Mouse (Mus musculus) G1E (cell line): ENCODE measurements around the gene Rabl6. TPM values are rescaled to one million over a fixed set of nuclear protein-coding genes. Genes with fewer than 3 reads are reported as not detected.

Experiments used
- ATAC-seq: 2 replicates; pipeline ENCODE4 v1.8.0; 2016; ENCODE audit warnings: mild to moderate bottlenecking; ENCODE audit not compliant: insufficient number of reproducible peaks, poor library complexity, low FRiP score, severe bottlenecking; ENCODE audit errors: extremely low read depth
- DNase-seq: peaks from one replicate; pipeline ENCODE4 v3.0.0; 2012; ENCODE audit warnings: low spot score
- H3K27me3 ChIP-seq: 2 replicates; pipeline ENCODE4 v1.6.1; 2012; ENCODE audit warnings: mild to moderate bottlenecking, low read length, inconsistent platforms; ENCODE audit not compliant: insufficient read depth
- H3K36me3 ChIP-seq: replicated peaks from 2 replicates; pipeline ENCODE3; 2012; ENCODE audit warnings: mild to moderate bottlenecking, inconsistent platforms
- H3K4me1 ChIP-seq: 2 replicates; pipeline ENCODE4 v1.6.1; 2012; ENCODE audit warnings: low read depth, low read length, inconsistent platforms, mixed read lengths; ENCODE audit not compliant: insufficient read depth
- H3K4me3 ChIP-seq: 2 replicates; pipeline ENCODE4 v1.5.1; 2012; ENCODE audit warnings: low read depth, mild to moderate bottlenecking, inconsistent platforms, low read length, moderate library complexity, mixed read lengths
- H3K9me3 ChIP-seq: replicated peaks from 2 replicates; pipeline ENCODE4 v1.6.1; 2012; ENCODE audit warnings: inconsistent platforms
- CTCF ChIP-seq: IDR thresholded peaks from 2 replicates; pipeline ENCODE4 v1.5.1; 2012; ENCODE audit warnings: low read depth, low read length, inconsistent platforms, mixed read lengths
- GATA1 ChIP-seq: IDR thresholded peaks from 2 replicates; pipeline ENCODE4 v1.6.1; 2012; ENCODE audit warnings: borderline replicate concordance, low read length, inconsistent platforms, mixed read lengths
- GATA2 ChIP-seq: IDR thresholded peaks from 2 replicates; pipeline ENCODE4 v1.6.1; 2012; ENCODE audit warnings: low read depth, low read length, inconsistent platforms, borderline replicate concordance
- POLR2AphosphoS5 ChIP-seq: IDR thresholded peaks from 2 replicates; pipeline ENCODE4 v1.6.1; 2012; ENCODE audit warnings: low read depth, low read length, inconsistent platforms; ENCODE audit not compliant: insufficient replicate concordance
- TAL1 ChIP-seq: conservative IDR thresholded peaks from 2 replicates; pipeline ENCODE4 v1.6.1; 2012; ENCODE audit warnings: low read depth, low read length, inconsistent platforms, mixed read lengths
- polyA plus RNA-seq: library from polyadenylated mRNA; stranded (reverse); fragments of >175 nt; gene quantifications from 2 replicates; pipeline ENCODE4 v1.2.3, GENCODE M21; 2012
- total RNA-seq, 2 experiments: library from RNA; stranded (forward) in 1 of 2; stranded (reverse) in 1 of 2; fragments of 200-1000 nt in 1 of 2; fragments of >200 nt in 1 of 2; fragmentation: Nextera tagmentation in 1 of 2; gene quantifications; 2 replicates each; pipeline ENCODE4 v1.2.3; 2014 to 2017

The Rabl6 gene
- total and polyA plus RNA-seq, 3 experiments = 41.5 to 82.4 (median 74.9) TPM

DNA sequence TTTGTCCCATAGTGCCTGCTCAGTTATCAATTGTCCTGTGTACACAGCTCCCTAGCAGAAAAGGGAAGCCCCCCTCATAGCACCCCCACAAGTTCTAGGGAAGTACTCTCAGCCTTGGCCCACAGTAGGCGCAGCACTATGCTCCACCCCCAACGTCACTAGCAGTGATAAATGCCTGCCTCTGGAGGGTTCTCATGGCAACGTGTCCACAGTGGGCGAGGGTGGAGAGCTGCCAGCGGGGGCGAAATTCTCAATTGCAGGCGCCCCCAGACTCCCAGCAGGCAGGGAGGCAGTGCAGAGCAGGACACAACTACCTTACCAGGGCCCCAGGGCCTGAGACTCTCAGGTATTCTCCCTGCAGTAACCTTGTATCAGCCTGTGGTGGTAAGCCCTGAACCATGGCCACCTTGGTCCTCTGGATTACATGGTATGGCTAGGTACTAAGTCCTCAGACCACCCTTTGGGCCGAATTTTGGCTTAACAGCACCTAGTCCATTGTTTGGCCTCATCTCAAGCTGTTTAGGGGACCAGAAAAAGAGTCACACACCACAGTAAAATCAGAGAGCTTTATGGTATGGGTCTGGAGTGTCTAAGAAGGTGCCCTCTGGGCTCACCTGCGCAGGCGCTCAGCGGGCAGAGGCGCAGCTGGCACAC is 25.7 kb downstream of the Rabl6 start:
- Histone ChIP-seq H3K36me3 (peaks cover 58% of the 10 kb centered on the region), H3K4me3 (no peak overlapping the region), H3K9me3 (peaks cover 31% of the 10 kb centered on the region), H3K4me1 (peaks cover 28% of the 10 kb centered on the region), H3K27me3 (peaks cover 4% of the 10 kb centered on the region; the same call in 1 of the 2 replicates)
- no peak for TF ChIP-seq TAL1
- no peak for TF ChIP-seq GATA2
- TF ChIP-seq POLR2AphosphoS5 = no peak
- no peak for TF ChIP-seq GATA1
- no peak for TF ChIP-seq CTCF
- DNase-seq (no peak), ATAC-seq (no peak)

DNA sequence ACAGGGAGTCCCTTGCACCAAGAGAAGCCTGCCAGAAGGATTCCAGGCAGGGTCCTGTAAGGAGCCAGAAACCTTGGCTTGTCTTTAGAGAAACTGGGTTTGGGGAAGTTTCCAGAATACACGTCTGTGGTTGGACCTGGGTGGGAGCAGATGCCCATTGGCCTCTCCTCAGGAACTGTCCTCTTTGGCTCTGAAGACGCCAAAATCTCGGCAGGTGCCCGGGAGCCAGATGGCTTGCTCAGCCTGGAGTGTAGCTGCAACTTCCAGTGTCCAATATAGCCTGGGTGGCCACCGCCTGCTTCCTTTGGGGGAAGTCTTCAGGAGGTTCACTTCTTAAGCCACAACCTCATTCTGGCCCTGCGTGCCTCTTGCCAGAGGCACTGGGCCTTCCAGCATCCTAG is 26.4 kb downstream of the Rabl6 start:
- Histone ChIP-seq H3K9me3 (peaks cover 38% of the 10 kb centered on the region), H3K4me1 (peaks cover 28% of the 10 kb centered on the region), H3K36me3 (peaks cover 51% of the 10 kb centered on the region), H3K4me3 (no peak overlapping the region), H3K27me3 (peaks cover 4% of the 10 kb centered on the region; the same call in 1 of the 2 replicates)
- no peak; the same call in 1 of the 2 replicates for ATAC-seq
- no peak for DNase-seq
- TF ChIP-seq GATA1 = no peak
- TF ChIP-seq CTCF = no peak
- no peak for TF ChIP-seq TAL1
- TF ChIP-seq GATA2 = no peak
- no peak for TF ChIP-seq POLR2AphosphoS5

DNA sequence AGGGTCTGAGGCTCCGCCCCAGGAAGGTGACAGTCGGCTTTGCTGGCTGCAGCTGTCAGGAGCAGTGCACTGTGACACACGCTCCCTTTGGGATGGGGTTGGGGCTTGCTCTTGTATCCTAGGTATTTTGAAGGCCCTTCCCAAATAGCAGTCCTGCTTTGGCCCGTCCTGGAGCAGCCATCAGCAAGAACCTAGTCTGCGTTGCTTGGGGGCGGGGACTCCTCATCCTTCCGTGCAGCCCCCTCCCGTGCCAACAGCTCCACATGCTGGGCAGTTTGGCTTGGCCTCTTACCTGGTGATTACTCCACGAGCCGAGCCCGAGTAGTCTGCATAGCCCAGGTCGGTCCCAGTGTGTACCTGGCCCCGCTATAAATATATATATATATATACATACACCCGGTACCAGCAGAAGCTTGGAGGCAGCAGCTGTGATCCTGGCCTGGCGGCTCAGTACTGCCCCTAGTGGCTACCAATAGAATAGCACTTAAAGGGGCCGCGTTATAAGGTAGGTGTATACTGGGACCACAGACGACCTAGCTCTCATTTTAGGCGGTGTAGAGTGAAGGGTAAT is 26.9 kb downstream of the Rabl6 start, which contains the start of gene Ajm1:
Gene Ajm1 (minus strand): TSS at position 464 of the 571 bp plus-strand sequence.
- H3K4me3 ChIP-seq = 0 out of 2 replicates have a peak within 1 kb of the TSS, but pooled peaks have one; percentile 18
- peaks cover 46% of the 10 kb centered on the region for H3K36me3 ChIP-seq
- peaks cover 4% of the 10 kb centered on the region; the same call in 1 of the 2 replicates for H3K27me3 ChIP-seq
- H3K9me3 ChIP-seq = peaks cover 43% of the 10 kb centered on the region
- no peak for ATAC-seq
- TF ChIP-seq POLR2AphosphoS5 (no peak), GATA1 (no peak), CTCF (peak; percentile 79), TAL1 (no peak), GATA2 (no peak)
- DNase-seq = peak; percentile 75
- H3K4me1 ChIP-seq = peaks cover 28% of the 10 kb centered on the region

DNA sequence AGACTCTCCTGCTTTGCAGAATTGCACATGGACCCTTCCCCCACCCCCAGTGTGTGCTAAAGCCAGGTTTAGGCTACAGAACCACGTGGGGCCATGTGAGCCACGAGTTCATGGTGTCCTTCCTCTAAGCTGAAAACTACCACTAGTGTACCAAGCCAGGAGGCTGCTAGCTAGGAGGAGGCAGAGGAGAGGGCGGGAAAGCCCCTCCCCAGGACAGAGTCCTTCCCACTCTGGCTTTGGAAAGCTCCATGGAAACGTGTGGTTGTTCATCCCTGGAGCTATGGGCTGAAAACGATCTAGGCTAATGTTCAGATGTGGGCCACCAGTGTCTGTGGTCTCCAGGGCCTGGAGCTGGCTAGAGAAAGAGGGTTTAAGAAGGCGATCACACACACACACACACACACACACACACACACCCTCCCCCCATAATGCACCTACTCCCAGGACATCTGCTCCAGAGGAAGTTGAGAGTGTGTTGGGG is 27.7 kb downstream of the Rabl6 start:
- TF ChIP-seq GATA2 = no peak
- H3K4me3 ChIP-seq = no peak overlapping the region
- H3K9me3 ChIP-seq = peaks cover 50% of the 10 kb centered on the region
- peaks cover 39% of the 10 kb centered on the region for H3K36me3 ChIP-seq
- peaks cover 30% of the 10 kb centered on the region for H3K4me1 ChIP-seq
- H3K27me3 ChIP-seq = peaks cover 4% of the 10 kb centered on the region; the same call in 1 of the 2 replicates
- ATAC-seq (no peak), DNase-seq (no peak)

DNA sequence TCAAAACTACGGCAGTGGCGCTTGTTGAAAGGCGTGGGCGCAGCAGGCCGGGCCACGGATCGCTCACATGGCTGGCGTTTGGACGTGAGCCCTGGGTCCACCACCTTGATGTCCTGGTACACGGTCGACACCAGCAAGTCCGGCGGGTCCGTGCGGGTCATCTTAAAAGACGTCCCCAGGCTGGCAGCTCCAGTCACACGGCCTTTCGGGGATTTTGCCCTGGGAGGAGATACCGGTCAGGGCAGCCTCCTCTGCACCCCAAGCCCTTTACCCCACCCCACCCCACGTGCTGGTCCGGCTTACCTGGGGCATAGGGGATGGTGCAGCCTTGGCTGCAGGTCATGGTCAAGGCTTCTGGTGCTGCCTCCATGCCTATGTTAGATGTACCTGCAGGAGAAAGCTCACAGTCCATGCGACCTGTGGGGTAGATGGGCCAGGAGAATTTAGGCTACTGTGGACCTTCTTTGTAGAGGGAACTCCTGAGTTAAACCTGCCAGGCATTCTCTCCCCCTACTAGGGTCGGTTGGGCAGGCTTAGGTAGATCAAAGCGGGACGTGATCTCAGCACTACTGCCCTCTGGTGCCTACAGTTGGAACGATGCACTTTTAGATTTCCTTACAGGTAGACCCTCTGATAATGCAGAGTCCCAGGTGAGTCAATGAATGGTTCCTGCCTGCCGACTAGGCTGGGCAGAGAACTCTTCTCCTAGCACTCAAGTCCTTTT is 28.4 kb downstream of the Rabl6 start:
- ATAC-seq = no peak
- Histone ChIP-seq H3K27me3 (peaks cover 4% of the 10 kb centered on the region; the same call in 1 of the 2 replicates), H3K9me3 (peaks cover 54% of the 10 kb centered on the region), H3K36me3 (peaks cover 31% of the 10 kb centered on the region), H3K4me1 (peaks cover 37% of the 10 kb centered on the region), H3K4me3 (peak overlapping the region; percentile 44; the same call in 1 of the 2 replicates)
- DNase-seq = no peak
- TF ChIP-seq TAL1 (no peak), GATA1 (no peak), CTCF (no peak), POLR2AphosphoS5 (no peak), GATA2 (no peak)
